Mouse (Mus musculus) heart, adult 2 months (tissue): ENCODE measurements around the gene Btk. TPM values are rescaled to one million over a fixed set of nuclear protein-coding genes. Genes with fewer than 3 reads are reported as not detected.

Experiments
- DNase-seq, 2 experiments: peaks; one replicate each; pipeline ENCODE4 v3.0.0; 2021
- H3K27ac ChIP-seq: fragments of 200-600 bp; 2 replicates; pipeline ENCODE4 v1.8.1; 2022
- H3K27me3 ChIP-seq: fragments of 200-500 bp; 2 replicates; pipeline ENCODE4 v1.6.1; 2012; ENCODE audit warnings: mild to moderate bottlenecking, low read length, inconsistent platforms, mixed read lengths; ENCODE audit not compliant: control insufficient read depth, insufficient read depth
- H3K36me3 ChIP-seq: fragments of 200-500 bp; 2 replicates; pipeline ENCODE4 v1.6.1; 2012; ENCODE audit warnings: low read length, inconsistent platforms; ENCODE audit not compliant: control insufficient read depth, insufficient read depth
- H3K4me1 ChIP-seq: fragments of 200-500 bp; 2 replicates; pipeline ENCODE4 v1.6.1; 2011; ENCODE audit warnings: low read length; ENCODE audit not compliant: control insufficient read depth, insufficient read depth
- H3K4me3 ChIP-seq: fragments of 200-600 bp; 2 replicates; pipeline ENCODE4 v1.8.1; 2022
- H3K79me2 ChIP-seq: fragments of 200-500 bp; replicated peaks from 2 replicates; pipeline ENCODE4 v1.6.1; 2012; ENCODE audit warnings: mild to moderate bottlenecking, inconsistent platforms, low read length, moderate library complexity, mixed read lengths; ENCODE audit not compliant: control insufficient read depth, insufficient read depth
- H3K9ac ChIP-seq: fragments of 200-500 bp; 2 replicates; pipeline ENCODE4 v1.6.1; 2012; ENCODE audit warnings: low read depth, mild to moderate bottlenecking, control low read depth, inconsistent platforms, low read length, mixed read lengths
- CTCF ChIP-seq: fragments of 200-600 bp; IDR thresholded peaks from 2 replicates; pipeline ENCODE4 v1.8.1; 2022; ENCODE audit warnings: antibody characterized with exemption, mild to moderate bottlenecking, moderate library complexity
- EP300 ChIP-seq: fragments of 200-500 bp; IDR thresholded peaks from 2 replicates; pipeline ENCODE4 v1.6.1; 2011; ENCODE audit warnings: low read depth, low read length, control low read depth; ENCODE audit not compliant: insufficient read depth
- POLR2A ChIP-seq: fragments of 200-500 bp; IDR thresholded peaks from 2 replicates; pipeline ENCODE4 v1.6.1; 2011; ENCODE audit warnings: mild to moderate bottlenecking, low read depth, low read length, control low read depth; ENCODE audit not compliant: insufficient read depth
- WGBS: fragments of 180-500 bp; shearing (Covaris S2); methylation state at CpG from one replicate; pipeline ENCODE4 v1.1.7; 2018; 5-methylcytosine and 5-hydroxymethylcytosine counted together
- intact Hi-C: fragments of 180-260 bp; cut with DNase I; formaldehyde crosslinking; loops from one replicate; pipeline ENCODE4 v1.15.1; 2025
- polyA plus RNA-seq: library from polyadenylated mRNA; depleted of rRNA; stranded (reverse); fragments of >200 nt; gene quantifications from 2 replicates; pipeline ENCODE4 v1.2.3, GENCODE M21; 2012; rRNA removed
- total RNA-seq, 2 experiments: library from RNA; stranded (reverse); gene quantifications; 2 replicates each; pipeline ENCODE4 v1.2.3; 2021

The Btk gene
- total and polyA plus RNA-seq, 3 experiments: 0.80 to 0.98 (median 0.94) TPM

DNA sequence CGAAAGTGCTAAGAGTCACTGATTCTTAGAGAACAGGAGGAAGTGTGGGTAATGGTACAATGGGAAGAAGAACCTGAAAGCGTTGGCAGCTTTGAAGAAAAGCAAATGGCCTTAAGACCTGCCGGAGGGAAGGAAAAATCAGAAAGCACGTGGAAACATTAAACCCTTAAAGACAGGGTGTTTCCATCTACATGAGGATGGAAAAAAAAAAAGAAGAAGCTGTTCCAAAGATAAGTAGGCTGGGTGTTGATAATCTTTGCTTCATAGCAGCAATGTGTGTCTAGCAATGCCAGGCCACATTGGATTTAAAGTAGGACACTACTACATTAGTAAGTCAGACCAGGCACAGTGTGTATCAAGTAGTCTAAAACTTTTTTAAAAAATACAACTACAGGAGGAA is 58.1 kb downstream of the Btk start:
- Histone ChIP-seq H3K27me3 (no peaks in the 10 kb centered on the region), H3K27ac (no peak overlapping the region), H3K36me3 (no peaks in the 10 kb centered on the region), H3K9ac (no peak overlapping the region), H3K79me2 (no peaks in the 10 kb centered on the region), H3K4me1 (no peaks in the 10 kb centered on the region), H3K4me3 (no peak overlapping the region)
- 59% methylated on average over 4 of the region's 4 CpGs for WGBS
- intact Hi-C loops: no loop called here
- DNase-seq: no peak
- TF ChIP-seq CTCF (no peak), POLR2A (no peak), EP300 (no peak)

GRCm38 (mm10) chrX:134523772-134524171 is 59.6 kb downstream of the Btk start:
- TF ChIP-seq CTCF: no peak
- no peak for TF ChIP-seq EP300
- no peak for TF ChIP-seq POLR2A
- WGBS: 61% methylated on average over 4 of the region's 4 CpGs
- Histone ChIP-seq H3K9ac (no peak overlapping the region), H3K27ac (no peak overlapping the region), H3K36me3 (no peaks in the 10 kb centered on the region), H3K79me2 (no peaks in the 10 kb centered on the region), H3K4me3 (no peak overlapping the region), H3K27me3 (no peaks in the 10 kb centered on the region), H3K4me1 (no peaks in the 10 kb centered on the region)
- DNase-seq: no peak
- intact Hi-C loops: no loop called here

DNA sequence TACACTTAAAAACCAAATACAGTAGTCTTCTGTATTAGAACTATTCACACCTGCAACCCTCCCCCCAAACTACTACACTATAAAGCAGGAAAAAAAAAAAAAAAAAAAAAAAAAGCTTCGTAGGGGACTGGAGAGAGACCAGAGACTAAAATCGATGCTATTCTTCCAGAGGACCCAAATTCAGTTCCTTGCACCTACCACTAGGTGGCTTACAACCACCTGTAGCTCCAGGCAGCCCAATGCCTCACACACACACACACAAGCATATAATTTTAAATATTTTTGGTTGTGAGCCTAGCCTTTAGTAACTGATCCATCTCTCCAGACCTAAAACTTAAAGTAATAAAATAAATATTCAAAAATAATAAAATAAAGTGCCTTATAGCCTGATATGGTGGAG is 73.9 kb downstream of the Btk start:
- no peak for DNase-seq
- Histone ChIP-seq H3K27me3 (no peaks in the 10 kb centered on the region), H3K27ac (no peak overlapping the region), H3K36me3 (no peaks in the 10 kb centered on the region), H3K9ac (no peak overlapping the region), H3K79me2 (no peaks in the 10 kb centered on the region), H3K4me3 (no peak overlapping the region), H3K4me1 (no peaks in the 10 kb centered on the region)
- WGBS: 24% methylated on average over 2 of the region's 2 CpGs
- no peak for TF ChIP-seq EP300
- TF ChIP-seq POLR2A: no peak
- TF ChIP-seq CTCF: peak; percentile 74
- intact Hi-C loops: no loop called here

DNA sequence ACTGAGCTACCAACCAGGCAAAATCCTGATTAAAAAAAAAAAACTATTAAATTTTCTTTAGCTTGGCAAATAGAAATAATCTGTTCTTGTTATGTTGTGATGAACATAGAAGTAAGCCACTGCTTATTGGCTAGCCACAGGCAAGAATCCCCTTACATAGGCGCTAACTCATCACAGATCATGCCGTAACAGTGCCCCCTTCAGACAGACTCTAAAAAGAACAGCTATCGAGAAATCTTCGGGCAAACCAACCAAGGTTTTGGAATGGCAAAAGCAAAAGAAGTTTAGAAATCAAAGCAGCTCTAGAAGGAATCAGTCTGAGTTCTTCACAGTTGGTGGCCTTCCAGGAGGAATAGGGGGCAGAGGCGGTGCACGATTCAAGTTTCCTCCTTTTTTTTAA is 75.4 kb downstream of the Btk start:
- intact Hi-C loops: no loop called here
- no peak for DNase-seq
- H3K27ac ChIP-seq: no peak overlapping the region
- H3K36me3 ChIP-seq: no peaks in the 10 kb centered on the region
- TF ChIP-seq CTCF (no peak), POLR2A (no peak)
- H3K4me1 ChIP-seq: no peaks in the 10 kb centered on the region
- H3K4me3 ChIP-seq: no peak overlapping the region
- H3K79me2 ChIP-seq: no peaks in the 10 kb centered on the region
- no peaks in the 10 kb centered on the region for H3K27me3 ChIP-seq
- H3K9ac ChIP-seq: no peak overlapping the region
- WGBS: 74% methylated on average over 6 of the region's 6 CpGs

DNA sequence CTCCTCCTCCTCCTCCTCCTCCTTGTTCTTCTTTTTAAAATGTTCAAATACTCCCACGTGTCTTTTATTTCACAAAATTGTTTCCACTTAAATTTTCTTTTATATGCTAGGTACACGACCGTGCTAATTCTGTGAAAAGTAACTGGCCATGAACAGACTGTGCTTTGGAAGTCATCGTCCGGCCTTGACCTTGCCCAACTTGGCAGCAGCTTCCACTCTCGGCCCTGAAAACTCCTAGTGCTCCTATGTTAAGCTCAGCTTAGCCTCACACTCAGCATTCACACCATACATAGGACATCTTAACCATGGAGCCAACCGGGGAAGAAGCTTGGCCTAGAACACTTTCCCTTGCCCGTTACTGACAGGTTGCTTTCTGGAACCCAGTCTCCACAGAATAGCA is 82.7 kb downstream of the Btk start:
- H3K27me3 ChIP-seq: no peaks in the 10 kb centered on the region
- H3K36me3 ChIP-seq: no peaks in the 10 kb centered on the region
- 69% methylated on average over 8 of the region's 8 CpGs for WGBS
- no peak overlapping the region for H3K4me3 ChIP-seq
- H3K79me2 ChIP-seq: no peaks in the 10 kb centered on the region
- intact Hi-C loops: no loop called here
- no peak for DNase-seq
- TF ChIP-seq EP300: no peak
- TF ChIP-seq POLR2A: no peak
- TF ChIP-seq CTCF: no peak
- H3K9ac ChIP-seq: no peak overlapping the region
- no peak overlapping the region for H3K27ac ChIP-seq
- no peaks in the 10 kb centered on the region for H3K4me1 ChIP-seq

Other genes with a start within 250 kb of the Btk start
- gene Drp2, start 179.0 kb downstream of the Btk start, total RNA-seq: under 1 TPM; 0.10 to 0.36 TPM
- gene Drp2, start 179.0 kb downstream of the Btk start, polyA plus RNA-seq: 0.27 and 0.50 TPM in 2 replicates
- gene Taf7l, start 107.1 kb downstream of the Btk start, total RNA-seq: not detected
- gene Taf7l, start 107.1 kb downstream of the Btk start, polyA plus RNA-seq: not detected in 2 replicates
- 10 to 100 TPM; 25.0 to 25.1 TPM for gene Timm8a1, start 41.7 kb downstream of the Btk start, total RNA-seq
- gene Timm8a1, start 41.7 kb downstream of the Btk start, polyA plus RNA-seq: 2.5 and 9.8 TPM in 2 replicates
- 100 to 1,000 TPM in 1 of 2 experiments, 10 to 100 TPM in 1; 95.2 to 110 TPM for gene Rpl36a, start 2.1 kb upstream of the Btk start, total RNA-seq
- 96.5 and 124 TPM in 2 replicates for gene Rpl36a, start 2.1 kb upstream of the Btk start, polyA plus RNA-seq
- gene Gla, start 17.6 kb upstream of the Btk start, total RNA-seq: 1 to 10 TPM; 1.7 TPM
- 0.84 and 1.6 TPM in 2 replicates for gene Gla, start 17.6 kb upstream of the Btk start, polyA plus RNA-seq
- gene Hnrnph2, start 17.6 kb upstream of the Btk start, total RNA-seq: 10 to 100 TPM; 63.7 to 74.4 TPM
- 14.4 and 34.6 TPM in 2 replicates for gene Hnrnph2, start 17.6 kb upstream of the Btk start, polyA plus RNA-seq
- 1 to 10 TPM; 8.1 to 9.2 TPM for gene Armcx4, start 102.9 kb upstream of the Btk start, total RNA-seq
- 1.0 and 1.8 TPM in 2 replicates for gene Armcx4, start 102.9 kb upstream of the Btk start, polyA plus RNA-seq
- gene Armcx1, start 134.4 kb upstream of the Btk start, total RNA-seq: 1 to 10 TPM; 4.2 to 4.5 TPM
- 2.1 and 3.9 TPM in 2 replicates for gene Armcx1, start 134.4 kb upstream of the Btk start, polyA plus RNA-seq
- 1 to 10 TPM in 1 of 2 experiments, under 1 TPM in 1; 0.84 to 1.1 TPM for gene Armcx6, start 167.8 kb upstream of the Btk start, total RNA-seq
- 0.50 and 0.61 TPM in 2 replicates for gene Armcx6, start 167.8 kb upstream of the Btk start, polyA plus RNA-seq
- 10 to 100 TPM; 16.6 to 17.1 TPM for gene Armcx3, start 173.0 kb upstream of the Btk start, total RNA-seq
- 6.8 and 11.1 TPM in 2 replicates for gene Armcx3, start 173.0 kb upstream of the Btk start, polyA plus RNA-seq
- gene Armcx2, start 225.7 kb upstream of the Btk start, total RNA-seq: 1 to 10 TPM; 4.9 to 7.8 TPM
- gene Armcx2, start 225.7 kb upstream of the Btk start, polyA plus RNA-seq: 6.6 and 7.5 TPM in 2 replicates